Mouse (Mus musculus) myocyte (in vitro differentiated cells): ENCODE measurements around the gene 4930426L09Rik. TPM values are rescaled to one million over a fixed set of nuclear protein-coding genes. Genes with fewer than 3 reads are reported as not detected.

ENCODE experiments used
- H3K27me3 ChIP-seq: one replicate; pipeline ENCODE4 v1.6.1; 2011; ENCODE audit not compliant: control insufficient read depth, insufficient read depth, insufficient read length
- H3K36me3 ChIP-seq: one replicate; pipeline ENCODE4 v1.6.1; 2011; ENCODE audit not compliant: control insufficient read depth, insufficient read depth
- H3K4me2 ChIP-seq: one replicate; pipeline ENCODE4 v1.6.1; 2011; ENCODE audit warnings: low read depth, control low read depth
- H3K4me3 ChIP-seq: one replicate; pipeline ENCODE4 v1.5.1; 2011; ENCODE audit warnings: mild to moderate bottlenecking, control low read depth, moderate library complexity
- H3K79me2 ChIP-seq: one replicate; pipeline ENCODE4 v1.6.1; 2011; ENCODE audit not compliant: control insufficient read depth, insufficient read depth
- H3ac ChIP-seq: one replicate; pipeline ENCODE4 v1.6.1; 2011; ENCODE audit not compliant: control insufficient read depth, insufficient read length
- CEBPB ChIP-seq: IDR thresholded peaks from 2 replicates; pipeline ENCODE4 v1.6.1; 2011; ENCODE audit warnings: mild to moderate bottlenecking, moderate library complexity; ENCODE audit not compliant: poor library complexity, insufficient read depth, severe bottlenecking
- E2F4 ChIP-seq: IDR thresholded peaks from one replicate; pipeline ENCODE4 v1.6.1; 2011; ENCODE audit warnings: mild to moderate bottlenecking, control low read depth, moderate library complexity; ENCODE audit not compliant: insufficient read depth
- MAX ChIP-seq: IDR thresholded peaks from one replicate; pipeline ENCODE4 v1.6.1; 2011; ENCODE audit warnings: low read depth, mild to moderate bottlenecking, control low read depth
- MYOD1 ChIP-seq, 3 experiments: IDR thresholded peaks; one replicate each; pipeline ENCODE4 v1.6.1; 2011; ENCODE audit warnings: control low read depth in 2 of 3, low read depth in 2 of 3, mild to moderate bottlenecking in 2 of 3, moderate library complexity in 1 of 3; ENCODE audit not compliant: insufficient read length in 2 of 3, control insufficient read depth in 1 of 3
- MYOG ChIP-seq, 3 experiments: IDR thresholded peaks; one replicate each; pipeline ENCODE4 v1.6.1; 2011; ENCODE audit warnings: control low read depth in 2 of 3, low read depth in 2 of 3, mild to moderate bottlenecking in 2 of 3; ENCODE audit not compliant: insufficient read length in 2 of 3, control insufficient read depth in 1 of 3, insufficient read depth in 1 of 3
- POLR2A ChIP-seq: IDR thresholded peaks from one replicate; pipeline ENCODE4 v1.6.1; 2011; ENCODE audit warnings: low read depth, mild to moderate bottlenecking, control low read depth, moderate library complexity; ENCODE audit not compliant: insufficient read length
- POLR2AphosphoS2 ChIP-seq: IDR thresholded peaks from one replicate; pipeline ENCODE4 v1.6.1; 2011; ENCODE audit warnings: low read depth, control low read depth; ENCODE audit not compliant: insufficient read length
- REST ChIP-seq: IDR thresholded peaks from one replicate; pipeline ENCODE4 v1.6.1; 2011; ENCODE audit warnings: mild to moderate bottlenecking, control low read depth, moderate library complexity; ENCODE audit not compliant: insufficient read depth, insufficient read length
- SRF ChIP-seq: IDR thresholded peaks from one replicate; pipeline ENCODE4 v1.6.1; 2011; ENCODE audit warnings: low read depth; ENCODE audit not compliant: control insufficient read depth, insufficient read length
- TCF12 ChIP-seq: IDR thresholded peaks from one replicate; pipeline ENCODE4 v1.6.1; 2011; ENCODE audit warnings: mild to moderate bottlenecking, control low read depth; ENCODE audit not compliant: poor library complexity, insufficient read depth, severe bottlenecking
- TCF3 ChIP-seq: IDR thresholded peaks from one replicate; pipeline ENCODE4 v1.6.1; 2011; ENCODE audit warnings: low read depth, control low read depth; ENCODE audit not compliant: insufficient read length
- USF1 ChIP-seq: IDR thresholded peaks from one replicate; pipeline ENCODE4 v1.6.1; 2011; ENCODE audit warnings: low read depth, mild to moderate bottlenecking, control low read depth, moderate library complexity
- polyA plus RNA-seq: library from polyadenylated mRNA; unstranded; fragments of >200 nt; fragmentation: generic; extraction: Trizol; gene quantifications from one replicate; pipeline ENCODE4 v1.2.1, GENCODE M21; 2012; ENCODE audit warnings: missing spikeins

4930426L09Rik gene
- polyA plus RNA-seq, 1 experiment = 0.35 TPM

DNA sequence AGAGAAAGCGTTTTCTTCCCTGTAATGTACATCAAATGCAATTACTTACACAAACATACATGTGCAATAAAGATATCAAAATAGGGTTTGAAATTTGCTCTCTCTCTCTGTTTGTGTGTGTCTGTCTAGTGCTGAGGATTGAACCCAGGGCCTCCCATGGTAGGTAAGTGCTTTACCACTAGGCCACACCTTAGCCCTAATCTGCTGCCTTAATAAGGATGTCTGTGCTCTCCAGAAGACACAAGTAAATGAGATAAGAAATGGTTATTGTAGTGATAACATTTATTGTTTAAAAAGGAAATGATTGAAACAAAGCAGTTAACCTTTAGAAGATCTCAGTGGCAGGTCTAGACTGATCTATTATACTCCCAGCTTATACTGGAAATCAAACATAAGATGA is 18.7 kb downstream of the 4930426L09Rik start:
- no peak overlapping the region for H3ac ChIP-seq
- no peak overlapping the region for H3K4me3 ChIP-seq
- H3K36me3 ChIP-seq = no peaks in the 10 kb centered on the region
- TF ChIP-seq REST = no peak
- no peaks in the 10 kb centered on the region for H3K27me3 ChIP-seq
- H3K4me2 ChIP-seq = no peak overlapping the region
- H3K79me2 ChIP-seq = no peaks in the 10 kb centered on the region

DNA sequence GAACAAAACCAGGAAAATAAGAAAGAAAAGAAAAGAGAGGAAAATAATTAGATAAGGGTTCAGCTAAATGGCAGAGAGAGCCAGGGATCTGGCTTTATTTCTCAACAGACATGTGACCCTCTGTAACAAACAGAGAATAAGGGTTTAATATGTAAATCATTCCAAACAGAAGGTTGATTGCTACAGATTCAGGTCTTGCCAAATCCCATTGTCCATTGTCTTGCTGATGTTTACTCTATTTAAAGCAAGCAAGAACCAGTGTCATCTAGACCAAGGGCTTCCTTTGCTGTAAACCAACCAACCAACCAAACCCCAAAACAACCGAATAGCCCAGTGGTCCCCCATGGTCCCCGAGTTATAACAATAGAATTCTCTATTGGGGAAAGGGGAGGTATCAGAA is 19.9 kb downstream of the 4930426L09Rik start:
- Histone ChIP-seq H3K4me2 (no peak overlapping the region), H3K27me3 (no peaks in the 10 kb centered on the region), H3K4me3 (no peak overlapping the region), H3ac (no peak overlapping the region), H3K36me3 (no peaks in the 10 kb centered on the region), H3K79me2 (no peaks in the 10 kb centered on the region)
- no peak for TF ChIP-seq MAX
- TF ChIP-seq POLR2AphosphoS2 = no peak
- no peak for TF ChIP-seq MYOD1 (IDR thresholded peaks at IDR 0.05; ENCODE audit: control insufficient read depth in 1 of 3, insufficient read length in 2 of 3, low read depth in 2 of 3)
- TF ChIP-seq TCF12 = no peak
- no peak for TF ChIP-seq MYOG (IDR thresholded peaks at IDR 0.05; ENCODE audit: control insufficient read depth in 1 of 3, insufficient read depth in 1 of 3, insufficient read length in 2 of 3, low read depth in 2 of 3)
- TF ChIP-seq E2F4 = no peak
- no peak for TF ChIP-seq TCF3
- TF ChIP-seq CEBPB = no peak
- no peak for TF ChIP-seq USF1
- TF ChIP-seq POLR2A = no peak
- TF ChIP-seq SRF = no peak

DNA sequence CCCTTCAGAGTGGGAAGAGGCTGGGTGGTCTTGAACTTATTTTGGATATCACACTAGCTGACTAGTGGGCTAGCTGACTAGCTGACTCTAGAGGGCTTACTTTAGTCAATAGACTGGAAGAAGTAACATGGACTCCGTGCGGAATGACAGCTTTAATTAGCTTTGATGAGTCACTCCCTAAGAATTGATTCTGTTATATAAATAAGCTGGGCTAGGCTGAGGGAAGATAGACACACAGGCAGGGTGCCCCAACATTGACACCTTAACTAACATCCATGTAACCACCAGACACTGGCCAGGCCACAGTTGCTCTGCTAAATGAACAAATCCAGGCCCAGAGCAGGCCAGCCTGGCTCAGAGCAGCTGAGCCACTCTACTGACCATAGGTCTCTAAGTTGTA is 26.7 kb downstream of the 4930426L09Rik start:
- H3K4me3 ChIP-seq = no peak overlapping the region
- no peak overlapping the region for H3ac ChIP-seq
- no peaks in the 10 kb centered on the region for H3K27me3 ChIP-seq
- peak in 1 of 3 experiments; percentile 9 for TF ChIP-seq MYOG (IDR thresholded peaks at IDR 0.05; ENCODE audit: control insufficient read depth in 1 of 3, insufficient read depth in 1 of 3, insufficient read length in 2 of 3, low read depth in 2 of 3)
- TF ChIP-seq TCF3 = no peak
- TF ChIP-seq USF1 = no peak
- peak in 2 of 3 experiments; percentile 4 to 5 for TF ChIP-seq MYOD1 (IDR thresholded peaks at IDR 0.05; ENCODE audit: control insufficient read depth in 1 of 3, insufficient read length in 2 of 3, low read depth in 2 of 3)
- H3K36me3 ChIP-seq = no peaks in the 10 kb centered on the region
- H3K4me2 ChIP-seq = no peak overlapping the region
- no peaks in the 10 kb centered on the region for H3K79me2 ChIP-seq

DNA sequence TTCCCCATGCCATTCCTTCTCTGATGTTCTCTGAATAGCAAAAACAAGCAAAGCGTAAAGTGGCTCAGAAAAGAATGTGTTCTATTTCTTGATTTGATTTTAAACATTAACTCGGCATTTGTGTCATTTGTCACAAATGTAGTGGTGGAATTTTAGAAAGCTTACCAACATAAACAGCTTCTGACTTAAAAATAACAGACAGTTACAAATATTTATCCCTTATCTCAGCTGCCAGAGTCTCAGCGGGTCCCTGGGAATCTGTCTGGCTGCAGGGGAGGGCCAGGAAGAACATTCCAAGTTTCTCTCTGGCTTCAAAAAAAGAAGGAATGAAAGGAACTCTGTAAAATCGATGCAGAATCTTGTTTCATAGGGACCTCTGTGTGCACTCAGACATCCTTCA is 39.3 kb downstream of the 4930426L09Rik start:
- H3K79me2 ChIP-seq = no peaks in the 10 kb centered on the region
- TF ChIP-seq MYOD1 (IDR thresholded peaks at IDR 0.05; ENCODE audit: control insufficient read depth in 1 of 3, insufficient read length in 2 of 3, low read depth in 2 of 3) (no peak), REST (no peak), E2F4 (no peak), USF1 (no peak), MYOG (IDR thresholded peaks at IDR 0.05; ENCODE audit: control insufficient read depth in 1 of 3, insufficient read depth in 1 of 3, insufficient read length in 2 of 3, low read depth in 2 of 3) (no peak), TCF12 (no peak), POLR2AphosphoS2 (no peak), SRF (no peak), TCF3 (no peak), MAX (no peak), CEBPB (no peak), POLR2A (no peak)
- no peak overlapping the region for H3ac ChIP-seq
- H3K4me2 ChIP-seq = no peak overlapping the region
- H3K4me3 ChIP-seq = no peak overlapping the region
- no peaks in the 10 kb centered on the region for H3K27me3 ChIP-seq
- no peaks in the 10 kb centered on the region for H3K36me3 ChIP-seq

DNA sequence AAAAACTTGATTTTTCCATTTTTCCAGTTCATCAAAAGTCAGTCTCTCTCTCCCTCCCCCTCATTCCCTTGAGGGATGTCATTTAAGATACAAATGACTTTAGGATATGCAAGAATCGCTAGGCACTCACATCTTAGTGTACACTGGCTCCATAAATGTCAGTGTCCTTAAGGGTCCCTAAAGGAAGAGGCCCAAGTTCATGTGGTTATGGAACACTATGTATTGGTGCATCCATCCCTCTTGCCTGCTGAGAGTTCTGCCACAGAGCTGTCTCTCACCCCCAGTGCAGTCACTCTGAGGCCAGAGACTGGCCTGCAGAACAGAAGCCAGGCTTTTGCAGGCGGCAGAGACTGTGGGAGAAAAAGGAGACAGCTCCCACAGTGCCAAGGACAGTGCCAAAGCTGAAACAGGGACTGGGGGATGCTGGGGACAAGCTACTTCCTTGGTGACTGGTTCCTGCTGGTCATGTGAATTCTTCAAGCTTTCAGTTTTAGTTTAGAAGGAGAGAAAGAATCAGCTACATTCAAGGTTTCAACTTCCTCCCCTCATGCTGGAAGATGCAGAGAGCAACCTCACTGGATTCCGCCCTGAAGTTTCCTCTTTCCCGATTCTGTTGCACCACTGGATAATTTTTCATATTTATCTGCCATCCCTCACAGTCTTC is 39.9 kb downstream of the 4930426L09Rik start:
- H3K27me3 ChIP-seq = no peaks in the 10 kb centered on the region
- no peak overlapping the region for H3ac ChIP-seq
- no peak overlapping the region for H3K4me2 ChIP-seq
- no peaks in the 10 kb centered on the region for H3K79me2 ChIP-seq
- H3K4me3 ChIP-seq = no peak overlapping the region
- TF ChIP-seq POLR2A (no peak), POLR2AphosphoS2 (no peak), REST (no peak), TCF3 (no peak), USF1 (no peak)
- no peaks in the 10 kb centered on the region for H3K36me3 ChIP-seq
